Comparison of ENCODE assay signal across 10 mouse cellular contexts in genomic region chr3:100554843-100555242, GRCm38 (mm10).
A peak's percentile ranks its signal among the peaks of the same experiment; 100 is the strongest.
DNase-seq lines count a peak whose midpoint lies in the region; ATAC-seq and TF ChIP-seq lines count a peak whose summit lies in the region.
"Had no signal": no experiment of that assay in that cellular context is flagged by ENCODE, and none has a peak within 500 bp of the region (broad histone marks: within the 10 kb centered on the region; RNA-seq: fewer than 3 reads in every experiment).

No protein-coding gene starts in this region.

- H3K27ac ChIP-seq in heart, postnatal 0 days (ENCODE audit: low read depth): no peak overlapping the region
- H3K27ac ChIP-seq in heart, embryonic 11.5 days (ENCODE audit: low read depth, low read length): no peak overlapping the region
- no peak overlapping the region for H3K27ac ChIP-seq in midbrain, embryonic 11.5 days (ENCODE audit: low read depth, low read length)
- H3K27ac ChIP-seq in midbrain, embryonic 10.5 days (replicated peaks): no peak overlapping the region
- no peak overlapping the region for H3K27ac ChIP-seq in forebrain, postnatal 0 days (ENCODE audit: low read depth, low read length)
- no peak overlapping the region for H3K27ac ChIP-seq in neural tube, embryonic 14.5 days (ENCODE audit: low read depth, low read length)
- H3K27ac ChIP-seq: liver, embryonic 15.5 days had no signal

- no peak for DNase-seq in heart, postnatal 0 days (ENCODE audit: low spot score)
- DNase-seq in midbrain, embryonic 11.5 days (ENCODE audit: low spot score, missing footprints): no peak
- no peak for DNase-seq in midbrain, embryonic 10.5 days (ENCODE audit: low spot score)
- DNase-seq in forebrain, postnatal 0 days: peak; percentile 37
- DNase-seq in urinary bladder, postnatal 4 days (ENCODE audit: low spot score in 2 of 2): no peak
- DNase-seq in cerebellum, adult 8-10 months: no peak
- DNase-seq: cerebellum, postnatal 36 days had no signal

- no peaks in the 10 kb centered on the region for H3K4me1 ChIP-seq in heart, postnatal 0 days (ENCODE audit: control insufficient read depth, insufficient read depth)
- no peaks in the 10 kb centered on the region for H3K4me1 ChIP-seq in heart, embryonic 11.5 days (ENCODE audit: control insufficient read depth, insufficient read depth, low read length)
- no peaks in the 10 kb centered on the region for H3K4me1 ChIP-seq in midbrain, embryonic 11.5 days (ENCODE audit: control insufficient read depth, insufficient read depth, low read length)
- H3K4me1 ChIP-seq in midbrain, embryonic 10.5 days: no peaks in the 10 kb centered on the region
- H3K4me1 ChIP-seq in forebrain, postnatal 0 days (ENCODE audit: insufficient read depth): no peaks in the 10 kb centered on the region
- H3K4me1 ChIP-seq in neural tube, embryonic 14.5 days (ENCODE audit: control insufficient read depth, insufficient read depth, low read length): no peaks in the 10 kb centered on the region

- no peak for TF ChIP-seq EP300 in heart, postnatal 0 days (IDR thresholded peaks at IDR 0.05; ENCODE audit: low read depth)

- no peak for ATAC-seq in heart, postnatal 0 days (ENCODE audit: insufficient read depth, low read depth)
- ATAC-seq in heart, embryonic 11.5 days (replicated peaks; ENCODE audit: insufficient number of reproducible peaks, low FRiP score, low TSS enrichment): no peak
- ATAC-seq in midbrain, embryonic 11.5 days (ENCODE audit: low FRiP score): peak; percentile 46; the same call in 1 of the 2 replicates
- no peak for ATAC-seq in forebrain, postnatal 0 days
- ATAC-seq in neural tube, embryonic 14.5 days (ENCODE audit: low read depth): peak; percentile 45; the same call in 1 of the 2 replicates

- H3K9ac ChIP-seq in heart, postnatal 0 days (replicated peaks; ENCODE audit: low read depth, low read length): no peak overlapping the region
- no peak overlapping the region for H3K9ac ChIP-seq in heart, embryonic 11.5 days (ENCODE audit: low read depth, low read length)
- no peak overlapping the region for H3K9ac ChIP-seq in midbrain, embryonic 11.5 days (ENCODE audit: low read length)
- H3K9ac ChIP-seq in forebrain, postnatal 0 days: no peak overlapping the region
- H3K9ac ChIP-seq in neural tube, embryonic 14.5 days (replicated peaks; ENCODE audit: low read depth, low read length): no peak overlapping the region
- H3K9ac ChIP-seq: liver, embryonic 15.5 days had no signal

- no peaks in the 10 kb centered on the region for H3K9me3 ChIP-seq in heart, postnatal 0 days (replicated peaks; ENCODE audit: control insufficient read depth, low read length)
- no peaks in the 10 kb centered on the region for H3K9me3 ChIP-seq in heart, embryonic 11.5 days (replicated peaks; ENCODE audit: control insufficient read depth, low read length)
- H3K9me3 ChIP-seq in midbrain, embryonic 11.5 days (ENCODE audit: control insufficient read depth, low read length): no peaks in the 10 kb centered on the region
- no peaks in the 10 kb centered on the region for H3K9me3 ChIP-seq in midbrain, embryonic 10.5 days (replicated peaks)
- no peaks in the 10 kb centered on the region for H3K9me3 ChIP-seq in forebrain, postnatal 0 days (ENCODE audit: low read length)
- no peaks in the 10 kb centered on the region for H3K9me3 ChIP-seq in neural tube, embryonic 14.5 days (ENCODE audit: control insufficient read depth, low read length)

- no peak overlapping the region for H3K4me3 ChIP-seq in heart, postnatal 0 days (ENCODE audit: low read depth, low read length)
- no peak overlapping the region for H3K4me3 ChIP-seq in heart, embryonic 11.5 days (ENCODE audit: low read depth, low read length)
- H3K4me3 ChIP-seq in midbrain, embryonic 11.5 days (ENCODE audit: low read depth, low read length): no peak overlapping the region
- H3K4me3 ChIP-seq in midbrain, embryonic 10.5 days: no peak overlapping the region
- H3K4me3 ChIP-seq in forebrain, postnatal 0 days (ENCODE audit: low read depth, low read length): no peak overlapping the region
- H3K4me3 ChIP-seq in neural tube, embryonic 14.5 days (ENCODE audit: low read depth, low read length): no peak overlapping the region
- H3K4me3 ChIP-seq: liver, embryonic 15.5 days had no signal

- no peaks in the 10 kb centered on the region for H3K36me3 ChIP-seq in heart, postnatal 0 days (replicated peaks; ENCODE audit: control insufficient read depth, insufficient read depth, low read length)
- H3K36me3 ChIP-seq in heart, embryonic 11.5 days (ENCODE audit: control insufficient read depth, insufficient read depth, low read length): no peaks in the 10 kb centered on the region
- no peaks in the 10 kb centered on the region for H3K36me3 ChIP-seq in midbrain, embryonic 11.5 days (ENCODE audit: control insufficient read depth, insufficient read depth, low read length)
- no peaks in the 10 kb centered on the region for H3K36me3 ChIP-seq in midbrain, embryonic 10.5 days
- H3K36me3 ChIP-seq in forebrain, postnatal 0 days (ENCODE audit: insufficient read depth): no peaks in the 10 kb centered on the region
- no peaks in the 10 kb centered on the region for H3K36me3 ChIP-seq in neural tube, embryonic 14.5 days (ENCODE audit: control insufficient read depth, insufficient read depth, low read length)
- H3K36me3 ChIP-seq: liver, embryonic 15.5 days had no signal

- no peak overlapping the region for H3K4me2 ChIP-seq in heart, postnatal 0 days (ENCODE audit: low read depth, low read length)
- no peak overlapping the region for H3K4me2 ChIP-seq in heart, embryonic 11.5 days
- no peak overlapping the region for H3K4me2 ChIP-seq in midbrain, embryonic 11.5 days
- no peak overlapping the region for H3K4me2 ChIP-seq in forebrain, postnatal 0 days (ENCODE audit: low read depth)
- H3K4me2 ChIP-seq in neural tube, embryonic 14.5 days (ENCODE audit: low read depth, low read length): no peak overlapping the region
- H3K4me2 ChIP-seq: liver, embryonic 15.5 days had no signal

- 43% methylated on average over 5 of the region's 5 CpGs for WGBS in heart, postnatal 0 days
- WGBS in heart, embryonic 11.5 days (ENCODE audit: insufficient replicate concordance): 48% methylated on average over 5 of the region's 5 CpGs
- WGBS in midbrain, embryonic 11.5 days: 49% methylated on average over 5 of the region's 5 CpGs
- WGBS in midbrain, embryonic 10.5 days: 47% methylated on average over 5 of the region's 5 CpGs
- 46% methylated on average over 5 of the region's 5 CpGs for WGBS in forebrain, postnatal 0 days
- 47% methylated on average over 5 of the region's 5 CpGs for WGBS in neural tube, embryonic 14.5 days

- peak; percentile 46 for TF ChIP-seq CTCF in heart, postnatal 0 days (IDR thresholded peaks at IDR 0.05; ENCODE audit: low read depth)
- TF ChIP-seq CTCF in forebrain, postnatal 0 days (IDR thresholded peaks at IDR 0.05; ENCODE audit: low read depth): peak; percentile 54

- no peaks in the 10 kb centered on the region for H3K27me3 ChIP-seq in heart, postnatal 0 days (ENCODE audit: control insufficient read depth, insufficient read depth, low read length)
- H3K27me3 ChIP-seq in heart, embryonic 11.5 days (ENCODE audit: control insufficient read depth, insufficient read depth, low read length): no peaks in the 10 kb centered on the region
- no peaks in the 10 kb centered on the region for H3K27me3 ChIP-seq in midbrain, embryonic 11.5 days (ENCODE audit: control insufficient read depth, insufficient read depth, low read length)
- H3K27me3 ChIP-seq in midbrain, embryonic 10.5 days (ENCODE audit: low read depth, poor library complexity, severe bottlenecking): no peaks in the 10 kb centered on the region
- no peaks in the 10 kb centered on the region for H3K27me3 ChIP-seq in forebrain, postnatal 0 days (ENCODE audit: insufficient read depth, low read length)
- H3K27me3 ChIP-seq in neural tube, embryonic 14.5 days (ENCODE audit: control insufficient read depth, insufficient read depth, low read length): no peaks in the 10 kb centered on the region
- H3K27me3 ChIP-seq: liver, embryonic 15.5 days had no signal

Comparison
In these comparisons a context has a peak if more than half of its experiments do, and no peak if none do; other contexts are left out.
1. ATAC-seq: peak in midbrain, embryonic 11.5 days (single experiment) and neural tube, embryonic 14.5 days (single experiment); none in heart, postnatal 0 days (single experiment), heart, embryonic 11.5 days (single experiment) and forebrain, postnatal 0 days (single experiment).